Mouse (Mus musculus) v-Abl transformed pro-B cells (cell line): ENCODE data around the gene Golph3l.

Experiments used
- in situ Hi-C, 2 experiments: fragments of 400-800 bp; cut with MboI; formaldehyde crosslinking; loops; one replicate each; pipeline ENCODE4 v1.15.1; 2025; ENCODE audit not compliant: unreplicated experiment in 2 of 2

Gene Golph3l

DNA sequence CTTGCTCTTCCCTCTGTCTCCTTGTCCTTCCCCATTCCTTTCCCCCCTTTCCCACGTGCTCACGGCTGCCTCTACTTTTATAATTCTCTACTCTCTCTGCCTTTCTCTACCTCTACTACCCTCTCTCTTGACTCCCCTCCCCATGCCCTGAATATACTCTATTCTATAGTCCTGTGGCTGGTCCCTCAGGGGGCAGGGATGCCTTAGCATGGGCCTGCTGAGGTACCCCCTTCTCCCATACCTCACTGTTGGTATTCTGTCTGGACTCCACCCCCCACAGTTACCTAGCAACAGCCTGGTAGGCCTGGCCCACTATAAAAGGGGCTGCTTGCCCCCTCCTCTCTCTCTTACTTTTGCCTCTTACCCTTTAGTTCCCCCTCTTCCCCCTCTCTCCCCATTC lies 34.8 kb downstream of the Golph3l start:
- in situ Hi-C loops, result loop anchor here in 1 of 2 experiments (25.0 kb wide), 2 partner anchors 111 to 286 kb away; no protein-coding TSS in a partner anchor

DNA sequence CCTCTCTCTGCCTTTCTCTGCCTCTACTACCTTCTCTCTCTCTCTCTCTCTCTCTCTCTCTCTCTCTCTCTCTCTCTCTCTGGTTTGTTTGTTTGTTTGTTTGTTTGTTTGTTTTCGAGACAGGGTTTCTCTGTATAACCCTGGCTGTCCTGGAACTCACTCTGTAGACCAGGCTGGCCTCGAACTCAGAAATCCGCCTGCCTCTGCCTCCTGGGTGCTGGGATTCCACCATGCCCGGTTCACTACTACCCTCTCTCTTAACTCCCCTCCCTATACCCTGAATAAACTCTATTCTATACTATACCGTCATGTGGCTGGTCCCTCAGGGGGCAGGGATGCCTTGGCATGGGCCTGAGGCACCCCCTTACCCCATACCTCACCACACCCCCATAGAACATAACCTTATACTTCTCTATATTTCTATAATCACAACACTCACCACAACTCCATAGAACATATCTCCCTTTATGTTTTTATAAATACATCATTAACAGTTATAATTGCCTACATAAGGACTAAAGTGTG lies 35.3 kb downstream of the Golph3l start:
- in situ Hi-C loops, result loop anchor here in 1 of 2 experiments (25.0 kb wide), 2 partner anchors 112 to 287 kb away; no protein-coding TSS in a partner anchor

DNA sequence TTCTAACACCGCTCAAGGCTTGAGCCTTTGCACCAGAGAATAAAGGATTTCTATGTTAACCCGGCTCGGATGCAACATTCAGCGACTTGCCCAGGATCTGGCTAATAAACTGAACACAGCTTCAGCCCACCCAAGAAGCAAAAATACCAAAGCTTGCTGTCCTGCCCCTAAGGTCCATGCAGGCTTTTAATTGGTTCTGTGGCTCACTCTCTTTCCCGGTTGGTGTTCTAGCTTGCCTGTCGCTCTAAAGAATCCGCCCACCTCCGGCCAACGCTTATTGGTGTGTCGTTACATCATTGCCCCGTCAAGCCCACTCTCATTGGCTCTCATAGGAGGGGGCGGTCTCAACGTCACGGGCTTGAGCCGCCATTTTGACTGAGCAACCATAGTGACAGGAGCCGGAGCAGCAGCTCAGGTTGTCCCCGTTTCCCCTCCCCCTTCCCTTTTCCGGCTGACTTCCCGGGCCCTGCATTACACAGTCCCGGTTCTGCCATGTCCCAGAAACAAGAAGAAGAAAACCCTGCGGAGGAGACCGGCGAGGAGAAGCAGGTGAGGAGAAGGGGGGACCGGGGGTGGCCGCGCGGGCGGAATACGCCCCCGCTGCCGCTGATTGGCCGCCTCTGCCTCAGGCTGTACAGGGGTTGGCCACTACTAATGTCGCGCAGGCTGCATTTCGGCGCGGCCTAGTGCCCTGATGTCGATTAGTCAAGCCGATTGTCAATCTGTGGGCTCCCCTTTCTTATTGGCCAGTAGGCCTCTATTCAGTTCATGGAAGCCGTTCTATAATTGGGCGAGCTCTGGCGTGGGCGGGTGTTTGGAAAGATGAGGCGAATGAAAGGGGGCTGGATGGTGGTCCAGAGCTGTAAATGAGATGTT lies 36.1 kb downstream of the Golph3l start, which contains the start of gene Ensa:
TSS of gene Ensa (plus strand) at position 366 of the 876 bp plus-strand sequence.
- in situ Hi-C loops, result loop anchor here in 1 of 2 experiments (25.0 kb wide), 2 partner anchors 113 to 288 kb away; no protein-coding TSS in a partner anchor

DNA sequence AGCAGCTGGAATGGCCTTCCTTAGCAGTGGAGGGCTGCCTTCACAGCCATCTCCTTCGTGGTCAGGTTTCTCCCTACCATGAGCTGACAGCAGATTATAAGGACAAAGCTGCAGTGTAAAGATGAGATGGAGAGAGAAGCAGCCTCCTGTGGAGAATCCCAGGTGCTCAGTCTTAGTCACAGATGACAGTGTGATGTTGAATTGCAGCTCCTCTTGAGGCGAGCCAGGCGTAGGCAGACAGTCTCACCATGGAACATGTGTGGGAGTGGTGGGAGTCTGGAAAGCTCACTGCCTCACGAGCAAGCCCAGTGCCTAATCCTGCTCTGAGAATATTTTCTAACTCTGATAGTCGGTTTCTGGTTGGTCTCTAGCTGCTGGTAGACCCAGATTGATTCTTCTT lies 39.0 kb downstream of the Golph3l start:
- in situ Hi-C loops, result no loop called here

DNA sequence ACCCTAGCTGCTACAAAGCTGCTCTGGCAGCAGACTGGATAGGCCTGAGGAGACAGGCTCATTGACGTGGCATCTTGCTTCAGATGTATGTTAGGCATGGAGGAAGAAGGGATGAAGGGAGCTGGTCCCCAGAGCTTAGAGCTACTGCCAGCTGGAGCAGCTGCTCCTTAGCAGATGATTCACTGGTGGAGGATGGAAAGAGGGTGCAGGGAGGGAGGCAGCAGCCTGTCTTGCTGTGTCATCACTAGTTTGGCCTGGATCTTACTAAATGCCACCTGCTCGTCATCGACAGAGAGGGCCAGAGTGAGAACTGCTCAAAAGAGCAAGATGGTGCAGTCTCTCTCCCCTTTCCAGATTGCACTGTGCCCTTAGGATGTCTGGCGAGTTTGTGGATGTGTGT lies 41.0 kb downstream of the Golph3l start:
- in situ Hi-C loops, result loop anchor here in 1 of 2 experiments (5.0 to 10.0 kb wide), 2 partner anchors 48 to 125 kb away; no protein-coding TSS in a partner anchor

DNA sequence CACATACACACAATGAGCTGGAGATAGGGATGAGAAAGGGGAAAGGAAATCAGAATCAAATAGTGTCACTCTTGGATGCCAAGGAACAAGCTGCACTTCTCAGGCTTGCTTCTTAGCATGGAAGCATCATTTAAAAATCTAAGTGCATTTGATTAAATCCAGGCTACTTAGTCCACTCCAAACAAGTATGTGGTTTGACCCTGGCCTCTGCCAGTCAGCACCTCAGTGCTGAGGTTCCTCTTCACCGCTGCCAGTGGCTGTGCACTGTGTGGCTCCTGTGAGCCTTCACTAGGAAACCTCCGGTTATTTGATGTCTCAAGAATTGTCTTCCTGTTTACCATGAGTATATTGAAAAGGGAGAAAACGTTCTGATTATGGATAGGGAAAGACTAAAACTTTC lies 42.1 kb downstream of the Golph3l start:
- in situ Hi-C loops, result loop anchor here in 1 of 2 experiments (5.0 to 10.0 kb wide), 2 partner anchors 46 to 124 kb away; no protein-coding TSS in a partner anchor

DNA sequence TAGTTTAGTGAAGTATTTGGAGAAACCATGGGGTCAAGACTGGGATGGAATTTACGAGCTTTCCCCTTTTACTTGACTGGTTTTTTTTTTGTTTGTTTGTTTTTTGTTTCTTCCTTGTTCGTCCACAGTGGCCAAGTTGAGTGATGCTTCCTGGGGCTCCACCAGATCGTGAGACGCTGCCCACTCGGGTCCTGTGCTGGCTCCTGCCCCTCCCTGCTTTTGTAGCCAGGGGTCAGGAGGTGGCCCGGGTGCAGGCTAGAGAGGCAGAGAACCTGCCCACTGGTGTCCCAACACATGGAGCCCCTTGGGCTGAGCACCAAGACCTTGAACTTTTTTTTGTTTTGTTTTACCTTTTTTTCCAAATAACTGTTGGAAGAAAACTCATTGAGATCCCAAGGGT lies 42.6 kb downstream of the Golph3l start:
- in situ Hi-C loops, result loop anchor here in 1 of 2 experiments (5.0 to 10.0 kb wide), 2 partner anchors 46 to 123 kb away; no protein-coding TSS in a partner anchor

DNA sequence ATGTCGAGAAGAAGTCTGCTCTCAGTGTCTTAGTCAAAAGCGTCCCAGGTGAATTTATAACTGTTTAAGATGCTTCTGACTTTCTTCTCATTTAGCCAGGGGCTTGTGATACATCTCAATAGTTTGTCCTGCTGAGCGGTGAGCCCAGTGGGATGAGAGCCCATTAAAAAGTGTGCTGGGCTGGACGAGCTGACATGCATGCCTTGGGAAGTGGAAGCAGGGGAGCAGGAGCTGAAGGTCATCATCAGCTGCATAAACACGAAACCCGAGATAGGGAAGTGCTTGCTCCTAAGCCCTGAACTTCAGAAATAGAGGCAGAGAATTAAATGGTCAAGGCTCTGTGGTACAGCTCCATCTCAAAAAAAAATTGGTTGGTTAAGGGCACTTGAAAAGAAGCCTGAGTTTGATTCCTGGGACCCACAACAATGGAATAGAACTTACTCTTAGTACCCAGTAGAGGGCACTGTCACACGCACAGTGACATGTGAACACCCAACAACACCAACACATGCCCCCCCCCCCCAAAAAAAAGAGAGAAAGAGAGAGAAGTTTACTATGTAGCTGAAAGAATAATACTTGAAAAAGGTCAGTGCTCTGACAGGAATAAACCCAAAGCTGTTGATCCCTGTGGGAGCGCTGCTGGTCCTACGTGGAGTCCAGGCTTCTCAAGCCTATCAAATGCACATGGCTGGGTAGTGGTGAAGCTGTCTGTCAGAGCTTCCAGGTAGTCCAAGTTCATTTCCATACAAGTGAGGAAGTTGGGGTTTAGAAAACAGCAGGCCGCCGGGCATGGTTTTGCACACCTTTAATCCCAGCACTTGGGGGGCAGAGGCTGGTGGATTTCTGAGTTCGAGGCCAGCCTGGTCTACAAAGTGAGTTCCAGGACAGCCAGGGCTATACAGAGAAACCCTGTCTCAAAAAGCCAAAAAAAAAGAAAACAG lies 44.2 kb downstream of the Golph3l start:
- in situ Hi-C loops, result loop anchor here in 1 of 2 experiments (5.0 to 10.0 kb wide), 2 partner anchors 44 to 122 kb away; no protein-coding TSS in a partner anchor

DNA sequence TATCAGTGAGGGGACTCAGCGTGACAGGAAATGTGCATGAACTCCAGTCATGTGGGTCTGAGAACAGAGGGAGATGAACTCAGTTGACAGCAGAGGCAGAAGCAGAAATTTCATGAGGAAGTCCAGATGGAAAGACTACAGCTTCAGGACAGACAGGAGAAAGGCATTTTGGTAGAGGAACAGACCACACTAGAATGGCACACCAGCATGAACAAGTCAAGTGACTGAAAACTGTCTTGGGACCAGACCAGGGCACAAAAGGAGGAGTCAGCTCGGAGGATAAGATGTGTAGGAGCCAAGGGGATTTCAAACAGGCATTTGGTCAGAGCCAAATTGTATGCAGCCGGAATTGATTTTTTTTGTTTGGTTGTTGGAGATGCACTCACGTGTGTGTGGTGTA lies 46.9 kb downstream of the Golph3l start:
- in situ Hi-C loops, result loop anchor here (5.0 to 10.0 kb wide), 3 partner anchors 47 to 122 kb away; no protein-coding TSS in a partner anchor

DNA sequence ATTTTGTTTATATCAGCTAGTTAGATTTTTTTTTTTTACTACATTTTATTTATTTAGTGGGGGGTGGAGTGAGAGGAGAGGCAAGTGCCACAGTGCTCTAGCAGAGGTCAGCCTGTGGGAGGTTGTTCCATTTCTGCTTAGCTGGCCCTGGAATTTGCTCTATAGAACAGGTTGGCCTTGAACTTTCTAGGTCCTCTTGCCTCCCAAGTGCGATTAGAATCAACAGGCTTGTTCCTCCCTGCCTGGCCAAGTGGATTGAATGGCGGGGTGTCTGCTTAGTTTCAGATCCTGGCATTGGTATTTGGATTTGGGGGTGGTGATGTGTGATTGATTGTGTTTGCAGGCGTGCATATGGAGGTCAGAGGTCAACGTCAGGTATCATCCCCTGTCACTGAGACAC lies 47.3 kb downstream of the Golph3l start:
- in situ Hi-C loops, result loop anchor here (5.0 to 10.0 kb wide), 3 partner anchors 46 to 121 kb away; no protein-coding TSS in a partner anchor

DNA sequence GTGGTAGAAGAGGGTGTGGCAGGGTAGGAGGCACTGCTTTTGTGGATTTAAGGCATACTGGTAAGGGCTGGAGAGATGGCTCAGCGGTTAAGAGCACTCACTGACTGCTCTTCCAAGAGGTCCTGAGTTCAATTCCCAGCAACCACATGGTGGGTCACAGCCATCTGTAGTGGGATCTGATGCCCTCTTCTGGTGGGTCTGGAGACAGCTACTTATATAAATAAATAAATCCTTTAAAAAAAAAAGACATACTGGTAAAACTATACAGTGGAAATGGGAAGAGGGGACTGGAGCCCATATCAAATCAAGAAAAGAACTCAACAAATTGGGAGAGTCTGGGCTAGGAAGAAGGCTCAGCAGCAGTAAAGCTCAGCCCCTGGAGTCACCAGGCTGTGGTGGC lies 51.0 kb downstream of the Golph3l start:
- in situ Hi-C loops, result loop anchor here (5.0 to 10.0 kb wide), 3 partner anchors 43 to 118 kb away; no protein-coding TSS in a partner anchor

DNA sequence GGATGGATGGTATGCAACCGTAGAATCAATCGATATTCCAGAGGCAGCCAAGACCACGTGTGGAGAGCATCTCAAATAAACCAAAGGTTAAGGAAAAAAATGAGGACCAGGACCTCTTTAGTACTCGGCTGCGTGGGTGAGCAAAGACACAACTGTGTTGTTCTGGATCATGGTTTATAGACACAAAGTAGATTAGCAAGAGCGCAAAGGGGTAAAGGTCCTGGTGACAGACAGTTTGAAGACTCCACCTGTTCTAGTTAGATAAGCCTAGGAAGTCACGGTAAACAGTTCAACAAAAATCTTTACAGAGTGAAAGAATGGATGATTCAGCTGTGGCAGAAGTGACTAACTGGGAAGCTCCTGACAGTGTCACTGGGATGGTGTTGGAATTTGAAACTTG lies 54.4 kb downstream of the Golph3l start:
- in situ Hi-C loops, result no loop called here

DNA sequence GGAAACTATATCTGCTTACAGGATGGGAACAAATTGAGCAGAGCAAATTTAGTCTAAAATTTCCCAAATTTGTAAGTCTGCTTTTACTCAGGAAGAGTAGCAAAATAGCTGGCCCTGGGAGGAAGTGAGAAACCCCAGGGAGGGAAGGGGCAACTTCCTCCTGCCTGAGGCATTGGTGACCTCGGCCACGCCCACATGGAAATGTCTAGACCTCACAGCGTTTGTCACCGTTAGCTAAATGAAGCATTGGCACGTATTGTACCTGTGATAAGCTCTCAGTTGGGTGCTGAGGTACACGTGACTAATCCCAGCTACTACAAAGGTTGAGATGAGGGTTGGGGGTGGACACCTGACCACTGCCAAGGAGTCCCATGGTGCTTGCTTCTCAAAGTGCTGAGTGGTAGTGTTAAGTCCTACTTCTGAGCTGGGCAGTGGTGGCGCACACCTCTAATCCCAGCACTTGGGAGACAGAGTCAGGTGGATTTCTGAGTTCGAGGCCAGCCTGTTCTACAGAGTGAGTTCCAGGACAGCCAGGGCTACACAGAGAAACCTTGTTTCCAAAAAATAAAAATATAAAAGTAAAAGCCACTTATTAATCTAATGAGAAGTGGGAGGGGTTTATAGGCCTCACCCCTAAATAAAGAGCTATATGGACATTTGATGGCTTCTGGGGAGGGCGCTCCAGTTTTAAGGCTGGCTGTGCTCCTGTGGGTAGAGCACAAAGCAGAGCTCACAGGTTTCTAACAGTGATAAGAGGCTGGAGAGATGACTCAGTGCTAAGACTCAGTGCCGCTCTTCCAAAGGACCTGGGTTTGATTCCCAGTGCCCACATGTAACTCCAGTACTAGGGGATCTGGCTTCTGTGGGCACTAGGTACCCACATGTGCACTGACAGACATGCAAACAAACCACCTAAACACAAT lies 56.8 kb downstream of the Golph3l start:
- in situ Hi-C loops, result no loop called here

DNA sequence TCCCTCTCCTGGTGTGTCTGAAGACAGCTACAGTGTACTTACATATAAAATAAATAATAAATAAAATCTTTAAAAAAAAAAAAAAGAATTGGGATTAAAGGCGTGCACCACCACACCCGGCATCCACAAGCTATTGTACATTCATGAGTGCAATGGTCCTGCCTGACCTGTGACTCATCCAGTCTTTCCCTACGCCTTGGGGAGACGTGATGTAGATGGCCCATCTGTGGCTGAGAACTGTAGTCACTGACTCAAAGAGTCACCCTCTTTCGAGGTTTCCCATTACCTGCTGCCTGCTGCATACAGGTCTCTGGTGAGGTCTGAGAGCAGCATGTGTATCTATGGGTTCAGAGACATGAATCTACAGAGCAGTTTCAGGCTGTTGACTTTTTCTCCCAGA lies 59.3 kb downstream of the Golph3l start:
- in situ Hi-C loops, result no loop called here

DNA sequence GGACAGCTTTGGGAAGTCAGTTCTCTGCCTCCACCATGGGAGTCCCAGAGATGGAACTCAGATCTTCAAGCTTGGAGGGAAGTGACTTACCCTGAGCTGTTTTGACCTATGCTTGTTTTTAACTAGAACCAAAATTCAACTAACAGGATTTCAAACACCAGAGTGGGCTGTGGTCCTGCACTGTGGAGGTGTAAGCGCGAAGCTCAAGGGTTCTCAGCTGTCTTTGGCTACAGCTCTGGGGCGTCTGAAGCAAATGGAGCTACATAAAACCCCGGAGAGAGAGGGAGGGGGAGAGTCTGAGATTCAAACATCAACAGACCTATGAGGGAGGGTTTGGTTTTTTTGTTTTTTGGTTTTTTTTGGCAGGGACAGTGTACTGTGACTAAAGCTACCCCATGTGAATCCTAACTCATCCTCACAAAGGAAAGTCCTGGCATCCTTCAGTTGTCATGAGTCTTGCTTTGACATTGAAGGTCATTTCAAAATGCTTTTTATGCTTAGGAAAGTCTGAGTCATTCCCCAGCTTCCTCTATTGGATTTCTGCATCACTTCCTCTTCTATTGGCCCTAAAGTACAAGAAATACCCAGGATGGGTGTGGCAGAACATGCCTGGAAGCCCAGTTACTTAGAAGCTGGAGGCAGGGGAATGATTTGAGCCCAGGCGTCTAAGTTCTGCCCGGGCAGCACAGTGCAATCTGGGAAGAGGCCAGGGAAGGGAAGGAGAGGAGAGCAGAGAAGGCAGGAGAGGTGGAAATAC lies 61.7 kb downstream of the Golph3l start:
- in situ Hi-C loops, result loop anchor here in 1 of 2 experiments (25.0 kb wide), 1 partner anchor 612 kb away; the partner anchor contains the start of genes Hist2h2bb, Hist2h3b and Hist2h4

DNA sequence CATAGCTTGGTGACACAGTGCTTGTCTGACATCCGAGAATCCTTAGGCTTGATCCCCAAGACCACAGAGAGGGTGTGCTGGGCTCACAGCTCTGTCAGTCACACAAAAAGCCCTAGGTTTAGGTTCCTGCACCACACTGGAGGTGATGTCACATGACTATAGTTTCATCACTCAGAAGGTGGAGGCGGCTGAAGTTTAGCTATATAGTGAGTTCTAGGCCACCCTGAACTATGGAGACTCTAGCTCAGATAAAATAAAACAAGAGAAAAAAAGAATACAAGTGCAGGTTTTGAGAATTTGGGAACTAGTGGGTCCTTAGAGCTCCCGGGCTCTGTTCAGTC lies 62.3 kb downstream of the Golph3l start:
- in situ Hi-C loops, result loop anchor here in 1 of 2 experiments (25.0 kb wide), 1 partner anchor 611 kb away; the partner anchor contains the start of genes Hist2h2bb, Hist2h3b and Hist2h4

DNA sequence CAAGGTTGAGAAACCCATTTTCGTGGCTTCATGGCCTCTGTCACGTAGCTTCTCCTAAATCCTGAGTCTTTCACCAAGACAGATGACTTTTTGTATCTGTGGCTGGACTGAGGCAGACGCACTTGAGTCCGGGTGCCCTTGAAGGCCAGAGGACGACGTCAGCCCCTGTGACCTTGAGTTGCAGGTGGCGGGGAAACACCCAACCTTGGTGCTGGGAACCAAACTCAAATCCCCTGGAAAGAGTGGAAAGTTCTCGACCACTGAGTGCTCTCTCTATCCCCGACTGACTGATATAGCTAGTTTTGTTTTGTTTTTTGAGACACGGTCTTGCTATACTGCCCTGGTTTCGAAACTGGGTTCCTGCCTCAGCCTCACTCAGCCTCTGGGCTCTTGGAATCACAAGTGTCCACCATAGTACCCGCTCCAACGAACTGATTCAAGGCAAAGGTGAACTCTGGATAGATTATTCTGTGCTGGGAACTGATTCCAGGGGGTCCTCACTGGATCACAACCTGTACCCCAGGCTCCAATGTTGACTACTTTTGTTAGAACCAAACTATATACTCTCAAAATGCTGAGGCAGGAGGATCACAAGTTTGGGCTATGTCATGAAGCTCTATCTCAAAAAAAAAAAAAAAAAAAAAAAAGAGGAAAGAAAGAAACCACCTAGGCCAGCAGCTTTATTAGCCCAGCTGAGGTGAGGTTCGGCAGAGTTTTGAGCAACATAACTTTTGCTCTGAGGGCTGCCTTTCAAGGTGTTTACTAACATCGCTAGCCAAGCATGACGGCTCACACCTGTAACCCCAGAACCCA lies 62.9 kb downstream of the Golph3l start:
- in situ Hi-C loops, result loop anchor here in 1 of 2 experiments (25.0 kb wide), 1 partner anchor 611 kb away; the partner anchor contains the start of genes Hist2h2bb, Hist2h3b and Hist2h4
